Mouse (Mus musculus): Measurements from ENCODE around the gene Tedc1. TPM values are rescaled to one million over a fixed set of nuclear protein-coding genes. Genes with fewer than 3 reads are reported as not detected.

Gene Tedc1
- polyA plus RNA-seq, 1 experiment from 2014 or later, result 19.8 TPM

DNA sequence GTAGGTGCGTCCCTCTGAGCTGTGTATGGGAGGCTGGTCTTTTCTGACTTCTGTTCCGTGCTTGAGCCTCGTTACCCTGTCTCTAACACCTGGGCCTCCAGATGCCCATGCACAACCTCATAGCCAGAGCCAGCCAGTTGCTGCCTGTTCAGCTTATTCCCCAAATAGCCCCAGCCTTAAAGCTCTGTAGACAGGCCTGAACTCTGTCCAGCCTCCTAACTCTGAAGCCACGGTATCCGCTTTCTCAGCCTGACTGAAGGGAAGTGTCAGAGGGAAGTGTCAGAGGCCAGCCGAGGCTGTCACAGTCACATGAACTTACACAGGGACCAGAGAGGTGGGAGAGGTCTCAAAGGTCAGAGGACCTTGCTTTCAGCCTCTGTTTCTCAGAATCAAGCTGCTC, 31.5 kb upstream of the Tedc1 start:
- ATAC-seq (ENCODE audit: low read depth) (no peak), DNase-seq (ENCODE audit: low spot score) (no peak)
- H3K4me2 ChIP-seq (ENCODE audit: low read depth, low read length), result no peak overlapping the region
- no peaks in the 10 kb centered on the region for H3K4me1 ChIP-seq (ENCODE audit: control insufficient read depth, insufficient read depth, low read length)
- H3K4me3 ChIP-seq (ENCODE audit: low read depth, low read length), result no peak overlapping the region
- peaks cover 99% of the 10 kb centered on the region for H3K36me3 ChIP-seq (ENCODE audit: control insufficient read depth, insufficient read depth, low read length)
- no peaks in the 10 kb centered on the region for H3K27me3 ChIP-seq (replicated peaks; ENCODE audit: control insufficient read depth, insufficient read depth, low read length)
- H3K9ac ChIP-seq (ENCODE audit: low read depth, low read length), result no peak overlapping the region
- H3K9me3 ChIP-seq (ENCODE audit: control insufficient read depth, low read length), result no peaks in the 10 kb centered on the region
- H3K27ac ChIP-seq (replicated peaks; ENCODE audit: low read depth, low read length), result no peak overlapping the region
- WGBS, result 84% methylated on average over 6 of the region's 6 CpGs

DNA sequence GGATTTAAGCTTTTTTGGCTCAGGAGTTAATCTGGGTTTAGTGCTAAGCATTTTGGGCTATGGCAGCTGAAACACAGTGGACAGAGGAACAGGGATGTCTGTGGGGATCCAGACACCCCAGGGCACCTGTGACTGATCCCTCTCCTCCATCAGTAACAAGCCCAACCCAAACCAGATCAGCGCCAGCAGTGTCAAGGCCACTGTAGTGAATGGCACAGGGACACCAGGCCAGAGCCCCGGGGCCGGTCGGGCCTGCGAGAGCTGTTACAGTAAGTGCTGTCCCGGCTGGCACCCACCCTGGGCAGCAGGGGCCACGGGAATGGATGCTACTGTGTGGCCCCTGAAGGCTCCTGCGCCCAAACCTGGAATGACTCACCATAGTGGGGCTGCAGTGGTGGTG, 25.5 kb upstream of the Tedc1 start:
- 100% methylated on average over 7 of the region's 8 CpGs for WGBS
- no peak for ATAC-seq (ENCODE audit: low read depth)

DNA sequence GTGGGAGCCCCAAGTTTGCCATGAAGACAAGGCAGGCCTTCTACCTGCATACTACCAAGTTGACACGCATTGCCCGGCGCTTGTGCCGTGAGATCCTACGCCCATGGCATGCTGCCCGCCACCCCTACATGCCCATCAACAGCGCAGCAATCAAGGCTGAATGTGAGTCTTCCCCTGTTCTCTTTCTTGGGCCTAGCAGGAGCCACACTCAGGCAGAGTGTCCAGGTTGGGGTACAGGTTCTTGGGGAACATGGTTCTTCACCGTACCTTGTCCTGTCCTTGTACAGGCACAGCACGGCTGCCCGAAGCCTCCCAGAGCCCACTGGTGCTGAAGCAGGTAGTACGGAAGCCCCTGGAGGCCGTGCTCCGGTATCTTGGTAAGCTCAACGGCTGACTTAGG, 24.6 kb upstream of the Tedc1 start:
- 97% methylated on average over 14 of the region's 14 CpGs for WGBS
- no peak for DNase-seq (ENCODE audit: low spot score)
- Histone ChIP-seq H3K4me1 (ENCODE audit: control insufficient read depth, insufficient read depth, low read length) (no peaks in the 10 kb centered on the region), H3K36me3 (ENCODE audit: control insufficient read depth, insufficient read depth, low read length) (peaks cover 100% of the 10 kb centered on the region), H3K4me3 (ENCODE audit: low read depth, low read length) (no peak overlapping the region), H3K27ac (replicated peaks; ENCODE audit: low read depth, low read length) (no peak overlapping the region), H3K9me3 (ENCODE audit: control insufficient read depth, low read length) (no peaks in the 10 kb centered on the region), H3K4me2 (ENCODE audit: low read depth, low read length) (no peak overlapping the region), H3K27me3 (replicated peaks; ENCODE audit: control insufficient read depth, insufficient read depth, low read length) (no peaks in the 10 kb centered on the region), H3K9ac (ENCODE audit: low read depth, low read length) (no peak overlapping the region)
- no peak for ATAC-seq (ENCODE audit: low read depth)

More for the DNA sequence above, 25.5 kb upstream of the Tedc1 start:
- H3K9me3 ChIP-seq (ENCODE audit: control insufficient read depth, low read length), result no peaks in the 10 kb centered on the region
- H3K4me3 ChIP-seq (ENCODE audit: low read depth, low read length), result no peak overlapping the region
- H3K4me2 ChIP-seq (ENCODE audit: low read depth, low read length), result no peak overlapping the region
- no peak for DNase-seq (ENCODE audit: low spot score)
- no peak overlapping the region for H3K27ac ChIP-seq (replicated peaks; ENCODE audit: low read depth, low read length)
- H3K9ac ChIP-seq (ENCODE audit: low read depth, low read length), result no peak overlapping the region
- H3K4me1 ChIP-seq (ENCODE audit: control insufficient read depth, insufficient read depth, low read length), result no peaks in the 10 kb centered on the region
- H3K27me3 ChIP-seq (replicated peaks; ENCODE audit: control insufficient read depth, insufficient read depth, low read length), result no peaks in the 10 kb centered on the region
- H3K36me3 ChIP-seq (ENCODE audit: control insufficient read depth, insufficient read depth, low read length), result peaks cover 100% of the 10 kb centered on the region

DNA sequence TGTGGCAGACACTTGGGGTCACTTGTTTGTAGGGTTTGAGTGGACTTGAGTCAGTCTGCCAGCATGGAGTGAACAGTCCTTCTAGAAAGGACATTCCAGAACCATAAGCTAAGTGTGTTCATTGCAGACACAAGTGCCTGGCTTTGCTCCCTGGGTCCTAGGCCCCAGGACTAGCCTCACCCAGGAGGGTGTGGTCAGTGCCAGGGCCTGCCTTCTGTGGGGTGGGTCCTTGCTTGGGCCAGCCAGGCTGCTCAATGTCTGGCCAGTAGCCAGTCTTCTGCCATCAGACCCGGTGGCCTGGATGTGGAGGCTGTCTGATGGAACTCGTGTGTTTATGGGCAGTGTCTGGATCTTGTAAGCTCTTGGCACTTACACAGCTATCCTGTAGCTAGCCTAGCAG, 23.7 kb upstream of the Tedc1 start:
- DNase-seq (ENCODE audit: low spot score), result peak; percentile 21
- ATAC-seq (ENCODE audit: low read depth), result no peak
- no peak overlapping the region for H3K27ac ChIP-seq (replicated peaks; ENCODE audit: low read depth, low read length)

DNA sequence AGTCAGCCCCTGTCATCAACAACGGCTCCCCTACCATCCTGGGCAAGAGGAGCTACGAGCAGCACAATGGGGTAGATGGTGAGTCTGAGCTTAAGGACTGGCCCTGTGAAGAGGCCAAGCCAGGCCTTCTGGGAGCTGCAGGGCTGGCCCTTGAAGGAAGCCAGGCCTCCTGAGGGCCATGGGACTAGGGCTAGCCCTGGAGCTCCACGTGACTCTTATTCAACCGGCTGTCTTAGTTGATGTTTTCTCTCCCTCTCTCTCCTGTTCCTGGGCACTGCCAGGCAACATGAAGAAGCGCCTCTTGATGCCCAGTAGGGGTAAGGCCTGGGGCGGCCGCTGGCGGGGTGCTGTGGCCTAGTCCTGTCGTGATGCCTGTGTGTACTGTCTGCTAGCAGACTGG, 23.0 kb upstream of the Tedc1 start:
- WGBS, result 93% methylated on average over 9 of the region's 9 CpGs
- no peak for DNase-seq (ENCODE audit: low spot score)
- Histone ChIP-seq H3K9me3 (ENCODE audit: control insufficient read depth, low read length) (no peaks in the 10 kb centered on the region), H3K36me3 (ENCODE audit: control insufficient read depth, insufficient read depth, low read length) (peaks cover 99% of the 10 kb centered on the region), H3K4me1 (ENCODE audit: control insufficient read depth, insufficient read depth, low read length) (no peaks in the 10 kb centered on the region), H3K4me2 (ENCODE audit: low read depth, low read length) (no peak overlapping the region), H3K27me3 (replicated peaks; ENCODE audit: control insufficient read depth, insufficient read depth, low read length) (no peaks in the 10 kb centered on the region), H3K9ac (ENCODE audit: low read depth, low read length) (no peak overlapping the region), H3K27ac (replicated peaks; ENCODE audit: low read depth, low read length) (no peak overlapping the region), H3K4me3 (ENCODE audit: low read depth, low read length) (no peak overlapping the region)
- ATAC-seq (ENCODE audit: low read depth), result no peak

More for the DNA sequence above, 23.7 kb upstream of the Tedc1 start:
- H3K27me3 ChIP-seq (replicated peaks; ENCODE audit: control insufficient read depth, insufficient read depth, low read length), result no peaks in the 10 kb centered on the region
- no peak overlapping the region for H3K4me3 ChIP-seq (ENCODE audit: low read depth, low read length)
- no peaks in the 10 kb centered on the region for H3K9me3 ChIP-seq (ENCODE audit: control insufficient read depth, low read length)
- no peak overlapping the region for H3K4me2 ChIP-seq (ENCODE audit: low read depth, low read length)
- peaks cover 100% of the 10 kb centered on the region for H3K36me3 ChIP-seq (ENCODE audit: control insufficient read depth, insufficient read depth, low read length)
- H3K4me1 ChIP-seq (ENCODE audit: control insufficient read depth, insufficient read depth, low read length), result no peaks in the 10 kb centered on the region
- 68% methylated on average over 2 of the region's 2 CpGs for WGBS
- H3K9ac ChIP-seq (ENCODE audit: low read depth, low read length), result no peak overlapping the region

DNA sequence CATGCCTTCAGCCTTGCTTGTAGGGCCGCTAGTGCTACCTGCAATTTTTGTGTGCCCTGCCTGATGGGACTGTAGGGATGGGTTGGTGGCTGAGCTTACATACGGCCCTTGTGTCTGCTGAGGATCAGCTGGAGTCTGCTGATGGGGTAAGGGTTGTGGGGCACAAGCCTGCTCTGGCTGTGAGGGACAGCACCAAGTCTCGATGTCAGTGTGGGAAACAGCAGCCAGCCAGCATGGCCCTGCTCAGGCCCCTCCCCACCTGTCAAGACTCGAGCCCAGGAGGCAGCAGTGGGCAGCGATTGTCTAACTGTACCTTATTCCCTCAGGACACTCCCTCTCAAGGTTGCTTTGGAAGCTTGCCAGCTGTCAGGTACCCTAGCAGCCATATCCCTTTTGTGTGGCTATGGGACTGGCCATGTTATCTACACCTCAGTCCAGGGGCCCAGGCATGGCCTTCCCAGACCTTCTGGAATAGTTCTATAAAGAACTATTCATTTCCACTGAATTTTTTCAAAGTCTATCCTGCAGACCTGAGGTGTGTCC, 22.3 kb upstream of the Tedc1 start:
- no peak overlapping the region for H3K9ac ChIP-seq (ENCODE audit: low read depth, low read length)
- WGBS, result 56% methylated on average over 4 of the region's 5 CpGs
- no peak overlapping the region for H3K27ac ChIP-seq (replicated peaks; ENCODE audit: low read depth, low read length)
- no peak overlapping the region for H3K4me3 ChIP-seq (ENCODE audit: low read depth, low read length)
- H3K27me3 ChIP-seq (replicated peaks; ENCODE audit: control insufficient read depth, insufficient read depth, low read length), result no peaks in the 10 kb centered on the region
- DNase-seq (ENCODE audit: low spot score) (no peak), ATAC-seq (ENCODE audit: low read depth) (no peak; the same call in 1 of the 2 replicates)
- no peak overlapping the region for H3K4me2 ChIP-seq (ENCODE audit: low read depth, low read length)
- H3K4me1 ChIP-seq (ENCODE audit: control insufficient read depth, insufficient read depth, low read length), result 0 out of 2 replicates have a peak, but pooled peaks cover under 1% of the 10 kb centered on the region
- H3K36me3 ChIP-seq (ENCODE audit: control insufficient read depth, insufficient read depth, low read length), result peaks cover 97% of the 10 kb centered on the region
- H3K9me3 ChIP-seq (ENCODE audit: control insufficient read depth, low read length), result no peaks in the 10 kb centered on the region

DNA sequence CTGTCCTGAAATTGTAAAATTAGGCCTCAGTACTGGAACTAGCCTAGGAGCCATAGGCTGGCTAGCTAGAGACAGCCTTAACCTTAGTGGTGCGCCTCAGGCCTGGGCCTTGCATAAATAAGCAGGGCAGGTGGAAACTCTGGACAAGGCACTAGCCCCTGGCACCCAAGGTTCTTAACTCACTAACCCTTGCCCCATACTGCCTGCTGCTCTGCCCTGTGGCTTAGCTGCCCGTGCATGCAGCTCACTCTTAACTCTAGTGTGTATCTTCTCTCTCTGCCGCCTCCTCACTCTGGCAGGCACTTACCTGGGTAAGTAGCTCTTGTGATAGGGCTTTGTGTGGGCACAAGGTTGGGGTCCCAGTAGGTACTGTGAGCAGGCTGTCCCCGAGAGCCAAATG, 21.7 kb upstream of the Tedc1 start:
- peaks cover 91% of the 10 kb centered on the region for H3K36me3 ChIP-seq (ENCODE audit: control insufficient read depth, insufficient read depth, low read length)
- H3K4me1 ChIP-seq (ENCODE audit: control insufficient read depth, insufficient read depth, low read length), result peaks cover 6% of the 10 kb centered on the region; the same call in 1 of the 2 replicates
- WGBS, result 100% methylated on average over 4 of the region's 4 CpGs
- H3K4me2 ChIP-seq (ENCODE audit: low read depth, low read length), result no peak overlapping the region
- H3K4me3 ChIP-seq (ENCODE audit: low read depth, low read length), result no peak overlapping the region
- H3K9me3 ChIP-seq (ENCODE audit: control insufficient read depth, low read length), result no peaks in the 10 kb centered on the region
- H3K27me3 ChIP-seq (replicated peaks; ENCODE audit: control insufficient read depth, insufficient read depth, low read length), result no peaks in the 10 kb centered on the region
- no peak overlapping the region for H3K27ac ChIP-seq (replicated peaks; ENCODE audit: low read depth, low read length)
- DNase-seq (ENCODE audit: low spot score), result no peak
- no peak overlapping the region for H3K9ac ChIP-seq (ENCODE audit: low read depth, low read length)
- ATAC-seq (ENCODE audit: low read depth), result no peak

DNA sequence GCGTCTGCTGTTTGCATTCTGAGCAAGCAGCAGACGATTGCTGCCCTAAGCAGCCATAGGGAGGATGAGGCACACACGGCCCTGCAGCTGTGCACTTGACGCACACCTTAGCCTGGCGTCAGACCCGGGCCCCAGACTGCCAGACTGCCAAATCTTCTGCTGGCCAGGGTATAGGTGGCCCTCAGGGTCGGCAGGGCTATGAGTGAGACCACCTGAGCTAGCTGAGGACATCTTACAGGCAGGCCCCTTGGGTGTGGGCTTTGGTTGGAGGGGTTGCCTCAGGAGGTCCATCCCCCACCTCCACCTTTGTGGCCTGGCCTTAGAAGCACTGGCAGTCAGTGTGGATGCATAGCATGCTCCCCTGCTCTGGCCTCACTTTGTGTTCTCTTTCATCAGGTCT, 20.8 kb upstream of the Tedc1 start:
- Histone ChIP-seq H3K9ac (ENCODE audit: low read depth, low read length) (no peak overlapping the region), H3K27me3 (replicated peaks; ENCODE audit: control insufficient read depth, insufficient read depth, low read length) (peaks cover 4% of the 10 kb centered on the region; the same call in 1 of the 2 replicates), H3K4me1 (ENCODE audit: control insufficient read depth, insufficient read depth, low read length) (peaks cover 8% of the 10 kb centered on the region; the same call in 1 of the 2 replicates), H3K27ac (replicated peaks; ENCODE audit: low read depth, low read length) (no peak overlapping the region), H3K4me2 (ENCODE audit: low read depth, low read length) (no peak overlapping the region), H3K36me3 (ENCODE audit: control insufficient read depth, insufficient read depth, low read length) (peaks cover 82% of the 10 kb centered on the region), H3K4me3 (ENCODE audit: low read depth, low read length) (no peak overlapping the region), H3K9me3 (ENCODE audit: control insufficient read depth, low read length) (no peaks in the 10 kb centered on the region)
- DNase-seq (ENCODE audit: low spot score), result no peak
- ATAC-seq (ENCODE audit: low read depth), result no peak
- 85% methylated on average over 7 of the region's 7 CpGs for WGBS

DNA sequence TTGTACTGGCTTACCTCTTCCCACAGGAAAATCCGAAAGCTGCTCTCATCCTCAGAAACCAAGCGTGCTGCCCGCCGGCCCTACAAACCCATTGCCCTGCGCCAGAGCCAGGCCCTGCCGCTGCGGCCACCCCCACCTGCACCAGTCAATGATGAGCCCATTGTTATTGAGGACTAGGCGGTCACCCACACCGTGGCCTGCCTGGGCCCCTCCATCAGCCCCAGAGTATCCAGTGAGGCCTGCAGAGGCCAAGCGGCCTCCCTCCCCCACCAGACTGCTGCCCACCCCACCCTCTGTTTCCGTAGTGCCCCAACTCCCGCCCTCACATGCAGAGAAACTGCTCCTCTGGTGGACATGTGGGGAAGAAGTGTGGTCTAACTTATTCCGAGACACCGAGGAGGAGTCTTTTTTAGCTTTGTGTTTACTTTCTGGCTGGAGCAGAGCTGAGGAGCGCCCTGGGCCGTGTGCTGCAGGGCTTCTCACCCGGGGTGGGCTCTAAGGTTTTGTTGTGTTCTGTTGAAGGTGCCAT, 19.7 kb upstream of the Tedc1 start:
- H3K27ac ChIP-seq (replicated peaks; ENCODE audit: low read depth, low read length), result no peak overlapping the region; the same call in 1 of the 2 replicates
- peaks cover 15% of the 10 kb centered on the region for H3K27me3 ChIP-seq (replicated peaks; ENCODE audit: control insufficient read depth, insufficient read depth, low read length)
- no peak for ATAC-seq (ENCODE audit: low read depth)
- no peak overlapping the region for H3K4me2 ChIP-seq (ENCODE audit: low read depth, low read length)
- WGBS, result 72% methylated on average over 15 of the region's 17 CpGs
- peaks cover 71% of the 10 kb centered on the region for H3K36me3 ChIP-seq (ENCODE audit: control insufficient read depth, insufficient read depth, low read length)
- H3K4me1 ChIP-seq (ENCODE audit: control insufficient read depth, insufficient read depth, low read length), result peaks cover 8% of the 10 kb centered on the region; the same call in 1 of the 2 replicates
- no peak overlapping the region for H3K4me3 ChIP-seq (ENCODE audit: low read depth, low read length)
- no peak overlapping the region for H3K9ac ChIP-seq (ENCODE audit: low read depth, low read length)
- DNase-seq (ENCODE audit: low spot score), result no peak
- no peaks in the 10 kb centered on the region for H3K9me3 ChIP-seq (ENCODE audit: control insufficient read depth, low read length)
